Mouse (Mus musculus): ENCODE measurements around the gene Spint3. TPM values are rescaled to one million over a fixed set of nuclear protein-coding genes. Genes with fewer than 3 reads are reported as not detected.
"Not testable (repeated sequence)": the region's sequence is repeated elsewhere in the genome, so short reads cannot be mapped to it uniquely, and the experiment has no call there.

The Spint3 gene
- total RNA-seq (2022) = not detected

DNA sequence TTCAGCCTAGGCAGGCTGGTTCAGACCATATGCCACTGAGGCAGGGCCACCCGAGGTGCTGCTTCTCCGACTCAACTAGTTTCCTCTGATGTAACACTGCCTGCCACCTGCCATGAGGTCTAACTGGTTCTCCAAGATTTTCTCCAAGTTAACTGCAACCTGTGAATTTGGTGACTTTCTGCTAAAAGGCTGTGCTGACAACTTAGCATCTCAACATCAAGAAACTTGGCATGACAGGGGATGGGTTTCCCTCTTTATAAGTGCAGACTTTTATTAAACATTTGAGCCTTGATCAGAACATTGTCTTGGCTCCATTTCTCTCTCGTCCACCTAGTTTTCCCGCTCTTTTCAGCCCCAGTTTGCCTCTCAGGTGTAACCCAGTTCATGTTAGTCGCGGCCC, at the start of gene Spint3:
Spint3 (minus strand) TSS at position 101 of the 400 bp plus-strand sequence.
- DNase-seq (ENCODE audit: low spot score in 2 of 2) = not testable (repeated sequence)

DNA sequence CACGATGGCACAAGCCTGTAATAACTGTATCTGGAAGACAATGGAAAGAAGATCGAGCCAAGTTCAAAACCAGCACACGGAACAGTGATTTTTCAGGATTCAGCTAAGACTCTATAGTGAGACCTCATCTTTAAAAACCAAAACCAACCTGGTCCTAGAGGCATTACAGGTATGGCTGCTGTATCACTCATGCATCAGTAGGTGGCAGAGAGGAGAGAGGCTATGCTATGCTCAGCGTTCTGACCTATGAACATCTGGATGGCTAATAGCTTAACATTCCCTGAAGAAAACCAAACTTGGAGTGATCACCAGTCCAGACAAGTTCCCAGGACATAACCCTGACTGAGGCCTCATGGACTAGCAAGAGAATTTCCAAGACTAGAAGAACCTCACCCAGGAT, 48.5 kb upstream of the Spint3 start:
- DNase-seq (ENCODE audit: low spot score in 2 of 2) = no peak

- DNase-seq (ENCODE audit: low spot score in 2 of 2) = no peak
Observed at GRCm38 (mm10) chr2:164619050-164619449, 45.8 kb upstream of the Spint3 start.

DNA sequence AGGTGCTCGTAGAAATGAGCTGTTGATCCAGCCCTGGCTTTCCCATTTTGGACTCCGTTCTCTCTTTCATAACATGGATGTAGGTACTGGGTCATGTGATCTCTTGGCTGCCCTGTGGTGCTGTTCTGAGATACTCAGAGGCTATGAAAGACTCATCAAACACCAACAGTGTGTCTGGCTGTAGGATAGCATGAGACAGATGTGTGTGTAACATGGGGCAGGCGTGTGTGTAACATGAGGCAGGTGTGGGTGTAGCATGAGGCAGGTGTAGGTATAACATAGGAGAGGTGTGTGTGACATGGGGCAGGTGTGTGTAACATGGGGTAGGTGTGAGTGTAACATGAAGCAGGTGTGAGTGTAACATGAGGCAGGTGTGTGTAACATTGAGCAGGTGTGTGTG, 42.1 kb upstream of the Spint3 start:
- DNase-seq (ENCODE audit: low spot score in 2 of 2) = no peak

GRCm38 (mm10) chr2:164613471-164613870, 40.2 kb upstream of the Spint3 start, which contains the start of the genes Wfdc6b and Wfdc8:
Gene Wfdc6b, plus strand, starts transcription at chr2:164613522.
Gene Wfdc8, minus strand, starts transcription at chr2:164613626.
- not testable (repeated sequence) for DNase-seq (ENCODE audit: low spot score in 2 of 2)

- no peak for DNase-seq (ENCODE audit: low spot score in 2 of 2)
Observed at GRCm38 (mm10) chr2:164608781-164609180, 35.5 kb upstream of the Spint3 start.

- peak in 1 of 2 experiments; percentile 15 for DNase-seq (ENCODE audit: low spot score in 2 of 2)
Observed at GRCm38 (mm10) chr2:164604411-164604810, 31.2 kb upstream of the Spint3 start.

GRCm38 (mm10) chr2:164603482-164603881, 30.2 kb upstream of the Spint3 start:
- DNase-seq (ENCODE audit: low spot score in 2 of 2) = no peak

GRCm38 (mm10) chr2:164600179-164600578, 26.9 kb upstream of the Spint3 start:
- DNase-seq (ENCODE audit: low spot score in 2 of 2) = no peak

GRCm38 (mm10) chr2:164593494-164593893, 20.2 kb upstream of the Spint3 start, which contains the start of gene Eppin:
Gene Eppin, minus strand, starts transcription at chr2:164593594.
- no peak for DNase-seq (ENCODE audit: low spot score in 2 of 2)

- DNase-seq (ENCODE audit: low spot score in 2 of 2) = no peak
Observed at GRCm38 (mm10) chr2:164592014-164592413, 18.8 kb upstream of the Spint3 start.

DNA sequence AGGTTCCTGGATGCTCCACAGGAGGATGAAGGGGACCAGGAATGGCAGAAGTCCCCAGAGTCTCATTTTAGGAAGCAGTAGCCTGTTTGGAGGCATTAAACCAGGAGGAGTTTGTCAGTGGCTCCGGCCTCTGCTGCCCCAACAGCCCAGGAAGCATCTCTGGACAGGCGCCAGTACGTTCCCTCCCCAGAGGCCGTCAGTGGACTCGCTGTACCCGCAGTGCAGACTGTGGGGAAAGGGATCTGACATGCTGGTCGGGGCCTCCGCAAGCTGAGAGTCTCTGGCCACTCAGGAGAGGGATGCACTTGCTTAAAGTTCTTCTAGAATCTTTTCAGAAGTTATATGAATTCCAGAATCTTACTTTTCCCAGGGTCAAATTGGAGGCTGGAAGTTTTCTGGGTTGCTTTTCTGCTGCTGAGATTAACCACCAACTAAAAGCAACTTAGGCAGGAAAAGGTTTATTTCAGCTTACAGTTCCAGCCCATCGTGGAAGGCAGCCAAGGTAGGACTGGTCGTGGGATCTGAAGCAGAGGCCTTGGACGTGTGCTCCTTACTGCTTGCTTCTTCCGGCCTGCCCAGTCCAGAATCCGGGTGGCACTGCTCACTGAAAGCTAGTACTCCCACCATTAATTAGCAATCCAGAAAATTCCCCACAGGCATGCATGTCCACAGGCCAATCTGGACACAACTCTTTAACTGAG, 11.9 kb upstream of the Spint3 start, which contains the start of gene Wfdc6a:
Wfdc6a (minus strand) TSS at position 423 of the 701 bp plus-strand sequence.
- not testable (repeated sequence) for DNase-seq (ENCODE audit: low spot score in 2 of 2)

DNA sequence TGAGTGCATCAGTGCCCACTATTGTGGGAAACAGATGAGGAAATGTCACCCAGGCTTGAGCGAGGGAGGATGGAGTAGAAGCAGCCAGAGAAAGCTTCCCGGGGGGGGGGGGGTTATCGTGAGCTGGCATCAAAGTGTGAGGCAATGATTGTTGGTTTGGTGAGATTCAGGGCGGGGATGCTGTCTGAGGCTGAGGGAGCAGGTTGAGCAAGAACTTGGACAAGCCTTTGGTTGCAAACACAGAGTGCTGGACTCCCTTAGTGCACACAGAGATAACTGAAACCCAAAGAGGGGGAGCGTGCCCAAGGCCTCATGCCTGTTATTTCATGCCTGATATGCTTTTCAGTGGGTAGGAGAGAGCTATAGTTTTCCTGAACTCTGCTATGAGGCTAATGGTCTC, 5.8 kb downstream of the Spint3 start:
- DNase-seq (ENCODE audit: low spot score in 2 of 2) = no peak

DNA sequence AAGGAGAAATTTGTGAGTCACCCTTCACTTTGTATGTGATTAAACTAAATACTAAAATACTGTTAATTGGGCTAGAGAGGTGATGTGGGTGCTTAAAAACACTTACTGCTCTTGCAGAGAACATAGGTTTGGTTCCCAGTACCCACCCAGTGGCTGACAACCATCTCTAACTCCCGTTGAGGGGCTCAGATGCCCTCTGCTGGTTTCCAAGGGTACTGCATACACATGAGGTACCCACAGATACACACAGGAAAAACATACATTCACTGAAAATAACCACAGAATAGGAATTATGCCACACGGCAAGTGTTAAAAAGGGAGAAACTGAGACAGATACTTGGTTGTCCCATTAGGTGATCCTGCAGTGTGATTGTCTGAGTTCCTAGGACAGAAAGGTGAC, 6.3 kb downstream of the Spint3 start:
- DNase-seq (ENCODE audit: low spot score in 2 of 2) = no peak

- DNase-seq (ENCODE audit: low spot score in 2 of 2) = no peak
Observed at GRCm38 (mm10) chr2:164564346-164564745, 8.9 kb downstream of the Spint3 start.

DNA sequence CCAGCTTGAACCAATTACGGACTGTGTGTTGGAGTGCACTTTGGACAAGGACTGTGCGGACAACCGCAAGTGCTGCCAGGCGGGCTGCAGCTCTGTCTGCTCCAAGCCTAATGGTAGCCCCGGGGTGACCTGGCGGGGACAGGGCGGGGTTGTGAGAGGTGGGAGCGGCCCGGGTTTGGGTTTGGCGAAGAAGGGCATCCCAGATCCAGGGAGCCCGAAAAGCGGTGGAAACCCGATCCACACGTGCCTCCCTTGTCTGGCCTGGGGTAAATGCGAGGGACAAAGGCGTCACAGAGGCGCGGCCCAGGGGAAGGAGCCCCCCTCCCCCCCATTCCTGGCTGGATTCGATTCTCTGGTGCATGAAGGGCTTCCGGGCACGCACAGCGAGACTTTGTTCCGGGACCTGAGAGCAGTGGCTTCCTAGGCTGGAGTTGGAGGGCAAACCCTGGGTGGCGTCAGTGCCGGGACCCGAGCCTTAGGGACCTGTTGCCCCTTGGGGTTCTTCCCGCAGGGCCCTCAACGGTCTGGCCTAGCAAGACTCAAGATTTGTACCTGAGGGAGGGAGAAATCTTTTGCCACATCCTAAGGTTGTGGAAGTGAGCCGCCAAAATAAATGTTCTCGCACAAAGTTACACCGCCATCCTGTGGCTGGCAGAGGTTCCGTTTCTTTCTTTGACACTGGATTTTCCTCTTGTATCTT, 9.8 kb downstream of the Spint3 start:
- DNase-seq (ENCODE audit: low spot score in 2 of 2) = peak in 1 of 2 experiments; percentile 7

DNA sequence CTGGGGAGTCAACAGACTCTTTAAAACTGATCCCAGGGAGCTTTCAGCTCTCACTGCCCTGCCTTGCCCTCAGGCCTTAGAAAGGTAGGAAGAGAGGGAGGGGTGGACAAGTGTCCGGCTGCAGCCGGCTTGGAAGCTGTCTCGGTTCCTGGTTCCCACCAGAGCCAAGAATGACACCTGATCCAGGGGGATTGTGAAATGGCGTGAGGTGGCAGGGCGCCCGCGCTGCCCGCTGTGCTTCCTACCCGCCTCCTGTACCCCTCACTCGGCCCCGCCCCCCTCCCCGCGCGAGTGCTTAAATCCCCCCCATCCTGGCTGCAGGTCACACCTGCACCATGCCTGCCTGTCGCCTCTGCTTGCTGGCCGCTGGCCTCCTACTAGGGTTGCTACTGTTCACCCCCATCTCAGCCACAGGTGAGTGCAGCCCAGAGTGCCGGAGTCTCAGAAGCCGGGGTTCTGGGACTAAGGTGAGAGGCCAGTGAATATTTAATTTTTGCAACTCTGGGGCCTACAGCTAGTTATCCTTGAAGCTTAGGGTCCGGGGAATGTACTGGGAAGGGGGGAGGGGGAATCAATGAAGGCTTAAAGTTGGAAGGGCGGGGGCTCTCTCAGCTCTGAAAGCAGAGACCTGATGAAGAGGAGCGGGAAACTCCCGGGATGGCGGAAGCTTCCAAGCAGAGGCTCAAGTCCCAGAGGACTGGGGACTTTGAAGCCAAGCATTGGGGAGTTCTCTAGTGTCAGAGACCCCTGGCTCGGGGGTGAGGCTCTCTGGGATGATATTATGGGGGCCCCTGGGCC, 10.7 kb downstream of the Spint3 start, which contains the start of gene Wfdc2:
Wfdc2 (plus strand) TSS at position 23 of the 798 bp plus-strand sequence.
- no peak for DNase-seq (ENCODE audit: low spot score in 2 of 2)

GRCm38 (mm10) chr2:164560106-164560505, 13.2 kb downstream of the Spint3 start:
- no peak for DNase-seq (ENCODE audit: low spot score in 2 of 2)

GRCm38 (mm10) chr2:164558991-164559645, 14.1 kb downstream of the Spint3 start:
- DNase-seq (ENCODE audit: low spot score in 2 of 2) = no peak

GRCm38 (mm10) chr2:164558426-164558825, 14.8 kb downstream of the Spint3 start:
- peak in 1 of 2 experiments; percentile 58 for DNase-seq (ENCODE audit: low spot score in 2 of 2)

GRCm38 (mm10) chr2:164551502-164551901, 21.8 kb downstream of the Spint3 start:
- DNase-seq (ENCODE audit: low spot score in 2 of 2) = no peak
